In the genomic region with DNA sequence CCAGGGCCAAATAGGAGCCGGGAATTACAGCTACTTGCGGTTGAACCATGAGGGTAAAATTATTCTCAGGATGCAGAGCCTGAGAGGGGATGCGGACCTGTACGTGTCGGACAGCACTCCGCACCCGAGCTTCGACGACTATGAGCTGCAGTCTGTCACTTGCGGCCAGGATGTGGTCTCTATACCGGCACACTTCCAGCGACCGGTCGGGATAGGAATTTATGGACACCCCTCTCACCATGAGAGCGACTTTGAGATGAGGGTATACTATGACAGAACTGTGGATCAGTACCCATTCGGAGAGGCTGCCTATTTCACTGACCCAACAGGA, we compare ENCODE assay signal across 9 mouse cellular contexts. TPM values are rescaled to one million over a fixed set of nuclear protein-coding genes. Genes with fewer than 3 reads are reported as not detected.
DNase-seq lines count a peak whose midpoint lies in the region; ATAC-seq and TF ChIP-seq lines count a peak whose summit lies in the region.
"Had no signal": no experiment of that assay in that cellular context is flagged by ENCODE, and none has a peak within 500 bp of the region (broad histone marks: within the 10 kb centered on the region; RNA-seq: fewer than 3 reads in every experiment).

No protein-coding gene starts in this region.

- peak overlapping the region; percentile 95 for H3K4me3 ChIP-seq in heart, embryonic 16.5 days (ENCODE audit: low read length)
- peak overlapping the region; percentile 68 to 81 for H3K4me3 ChIP-seq in ES-E14 (ENCODE audit: insufficient read depth in 1 of 2, low read depth in 1 of 2, low read length in 2 of 2, poor library complexity in 1 of 2, severe bottlenecking in 1 of 2)
- H3K4me3 ChIP-seq in heart, postnatal 0 days (ENCODE audit: low read depth, low read length): peak overlapping the region; percentile 85
- H3K4me3 ChIP-seq in megakaryocyte, embryonic 14.5 days (replicated peaks): peak overlapping the region; percentile 100

- DNase-seq in heart, adult 8-10 months (ENCODE audit: low spot score): no peak
- no peak for DNase-seq in ES-E14 (ENCODE audit: low read depth, low spot score)
- DNase-seq in heart, postnatal 0 days (ENCODE audit: low spot score): no peak
- no peak for DNase-seq in layer of hippocampus, postnatal 10 days (ENCODE audit: low spot score in 2 of 2)
- DNase-seq in layer of hippocampus, adult 9-10 months (ENCODE audit: low spot score): no peak
- no peak for DNase-seq in layer of hippocampus, adult 18-20 months (ENCODE audit: low spot score in 2 of 2)

- no peak for TF ChIP-seq EP300 in heart, postnatal 0 days (IDR thresholded peaks at IDR 0.05; ENCODE audit: low read depth)

- no peak for ATAC-seq in heart, embryonic 16.5 days (replicated peaks; ENCODE audit: extremely low read depth, insufficient read depth, low FRiP score)
- ATAC-seq in heart, postnatal 0 days (ENCODE audit: insufficient read depth, low read depth): no peak

- WGBS in heart, embryonic 16.5 days: 13% methylated on average over 16 of the region's 16 CpGs
- WGBS in heart, postnatal 0 days: 10% methylated on average over 16 of the region's 16 CpGs

- no peak for TF ChIP-seq CTCF in heart, postnatal 0 days (IDR thresholded peaks at IDR 0.05; ENCODE audit: low read depth)

- H3K4me2 ChIP-seq in heart, embryonic 16.5 days (ENCODE audit: low read depth, low read length): peak overlapping the region; percentile 86
- peak overlapping the region; percentile 90 for H3K4me2 ChIP-seq in heart, postnatal 0 days (ENCODE audit: low read depth, low read length)

- in situ Hi-C loops in ES-E14 (cut with MboI; ENCODE audit: low sequenced_read_pairs in 2 of 2, unreplicated experiment in 2 of 2): no loop called here

- H3K27ac ChIP-seq in heart, embryonic 16.5 days (ENCODE audit: low read length): no peak overlapping the region; the same call in 1 of the 2 replicates
- no peak overlapping the region for H3K27ac ChIP-seq in ES-E14 (ENCODE audit: insufficient read depth, low read depth, low read length, poor library complexity, severe bottlenecking)
- H3K27ac ChIP-seq in heart, postnatal 0 days (ENCODE audit: low read depth): peak overlapping the region; percentile 70; the same call in 1 of the 2 replicates

- H3K27me3 ChIP-seq in heart, embryonic 16.5 days (ENCODE audit: control insufficient read depth, insufficient read depth, low read length): no peaks in the 10 kb centered on the region
- no peaks in the 10 kb centered on the region for H3K27me3 ChIP-seq in heart, postnatal 0 days (ENCODE audit: control insufficient read depth, insufficient read depth, low read length)
- no peaks in the 10 kb centered on the region for H3K27me3 ChIP-seq in megakaryocyte, embryonic 14.5 days (replicated peaks)

- H3K36me3 ChIP-seq in heart, embryonic 16.5 days (ENCODE audit: control insufficient read depth, insufficient read depth): peaks cover 4% of the 10 kb centered on the region; the same call in 1 of the 2 replicates
- peaks cover 1% of the 10 kb centered on the region for H3K36me3 ChIP-seq in ES-E14 (ENCODE audit: control insufficient read depth, insufficient read depth, low read length, poor library complexity, severe bottlenecking)
- peaks cover 19% of the 10 kb centered on the region for H3K36me3 ChIP-seq in heart, postnatal 0 days (replicated peaks; ENCODE audit: control insufficient read depth, insufficient read depth, low read length)
- peaks cover 44% of the 10 kb centered on the region for H3K36me3 ChIP-seq in megakaryocyte, embryonic 14.5 days (replicated peaks; ENCODE audit: low read length)

- H3K9me3 ChIP-seq in heart, embryonic 16.5 days (replicated peaks; ENCODE audit: control insufficient read depth, low read length): no peaks in the 10 kb centered on the region
- no peaks in the 10 kb centered on the region for H3K9me3 ChIP-seq in ES-E14 (ENCODE audit: control insufficient read depth, insufficient read depth, low read depth, low read length)
- H3K9me3 ChIP-seq in heart, postnatal 0 days (replicated peaks; ENCODE audit: control insufficient read depth, low read length): no peaks in the 10 kb centered on the region
- no peaks in the 10 kb centered on the region for H3K9me3 ChIP-seq in megakaryocyte, embryonic 14.5 days

- peak overlapping the region; percentile 92 for H3K9ac ChIP-seq in heart, embryonic 16.5 days (ENCODE audit: low read length)
- peak overlapping the region; percentile 82 for H3K9ac ChIP-seq in ES-E14 (ENCODE audit: insufficient read depth, low read depth, low read length, poor library complexity, severe bottlenecking)
- H3K9ac ChIP-seq in heart, postnatal 0 days (replicated peaks; ENCODE audit: low read depth, low read length): peak overlapping the region; percentile 82

- H3K4me1 ChIP-seq in heart, embryonic 16.5 days (ENCODE audit: control insufficient read depth, insufficient read depth, low read length): peaks cover 19% of the 10 kb centered on the region
- peaks cover 3 to 4% of the 10 kb centered on the region in 2 experiments; a peak in 3 of 4 replicates for H3K4me1 ChIP-seq in ES-E14 (ENCODE audit: control insufficient read depth in 2 of 2, insufficient read depth in 2 of 2, low read length in 2 of 2, poor library complexity in 1 of 2)
- H3K4me1 ChIP-seq in heart, postnatal 0 days (ENCODE audit: control insufficient read depth, insufficient read depth): peaks cover 7% of the 10 kb centered on the region
- H3K4me1 ChIP-seq in megakaryocyte, embryonic 14.5 days: peaks cover 37% of the 10 kb centered on the region

TF ChIP-seq in ES-E14, 5 proteins besides CTCF, POLR2A, EP300 and RAD21:
- TF ChIP-seq ZC3H11A (IDR thresholded peaks at IDR 0.05; ENCODE audit: borderline replicate concordance, low read depth, low read length): no peak

RNA-seq across cellular contexts. Expression of a gene that starts 0.7 kb away (rescaled TPM):
- polyA plus RNA-seq in heart, embryonic 16.5 days (2015; fragmentation: Nextera tagmentation; extraction: Ambion mirVana): 28.8 and 30.2 TPM in 2 replicates
- 10 to 100 TPM; 10.5 to 11.9 (median 11.0) TPM for total RNA-seq in heart, adult 8-10 months (2022)
- total RNA-seq in ES-E14 (2012; rRNA removed): 29.7 and 34.7 TPM in 2 replicates
- 15.7 and 20.1 TPM in 2 replicates for total RNA-seq in heart, postnatal 0 days (2014; rRNA removed; ENCODE audit: low replicate concordance)
- 23.4 and 24.3 TPM in 2 replicates for polyA plus RNA-seq in heart, postnatal 0 days (2015; fragmentation: Nextera tagmentation; extraction: Ambion mirVana)
- polyA plus RNA-seq in megakaryocyte, embryonic 14.5 days (2012; ENCODE audit: insufficient read depth, low replicate concordance): 2.3 and 3.1 TPM in 2 replicates
- total RNA-seq in layer of hippocampus, postnatal 10 days (2021): 10 to 100 TPM; 19.7 to 21.6 TPM
- 10 to 100 TPM; 12.7 to 15.3 TPM for total RNA-seq in layer of hippocampus, adult 18-20 months (2021)

RNA-seq across cellular contexts. Expression of a gene that starts 0.7 kb away (rescaled TPM):
- polyA plus RNA-seq in heart, embryonic 16.5 days (2015; fragmentation: Nextera tagmentation; extraction: Ambion mirVana): 3.0 and 3.5 TPM in 2 replicates
- 1 to 10 TPM in 2 of 4 experiments, under 1 TPM in 2; 0.54 to 1.5 (median 1.0) TPM for total RNA-seq in heart, adult 8-10 months (2022)
- total RNA-seq in ES-E14 (2012; rRNA removed): 1.9 and 2.0 TPM in 2 replicates
- total RNA-seq in heart, postnatal 0 days (2014; rRNA removed; ENCODE audit: low replicate concordance): 0.46 and 0.66 TPM in 2 replicates
- polyA plus RNA-seq in heart, postnatal 0 days (2015; fragmentation: Nextera tagmentation; extraction: Ambion mirVana): 4.7 and 4.9 TPM in 2 replicates
- 8.6 and 15.6 TPM in 2 replicates for polyA plus RNA-seq in megakaryocyte, embryonic 14.5 days (2012; ENCODE audit: insufficient read depth, low replicate concordance)
- 1 to 10 TPM; 5.9 to 6.1 TPM for total RNA-seq in layer of hippocampus, postnatal 10 days (2021)
- total RNA-seq in layer of hippocampus, adult 18-20 months (2021): 1 to 10 TPM; 3.1 to 3.7 TPM
- total RNA-seq: neutrophil, adult 5-6 weeks had no signal

RNA-seq across cellular contexts. Expression of a gene that starts 17.4 kb away (rescaled TPM):
- polyA plus RNA-seq in heart, embryonic 16.5 days (2015; fragmentation: Nextera tagmentation; extraction: Ambion mirVana): 27.2 TPM in 2 replicates
- total RNA-seq in heart, adult 8-10 months (2022): 10 to 100 TPM; 45.6 to 49.7 (median 47.5) TPM
- 56.4 and 65.6 TPM in 2 replicates for total RNA-seq in ES-E14 (2012; rRNA removed)
- 33.9 and 41.0 TPM in 2 replicates for total RNA-seq in heart, postnatal 0 days (2014; rRNA removed; ENCODE audit: low replicate concordance)
- 17.2 and 18.2 TPM in 2 replicates for polyA plus RNA-seq in heart, postnatal 0 days (2015; fragmentation: Nextera tagmentation; extraction: Ambion mirVana)
- 8.6 and 36.4 TPM in 2 replicates for polyA plus RNA-seq in megakaryocyte, embryonic 14.5 days (2012; ENCODE audit: insufficient read depth, low replicate concordance)
- total RNA-seq in layer of hippocampus, postnatal 10 days (2021): 10 to 100 TPM; 66.8 to 70.0 TPM
- 10 to 100 TPM; 52.4 to 54.7 TPM for total RNA-seq in layer of hippocampus, adult 18-20 months (2021)

RNA-seq across cellular contexts. Expression of a gene that starts 34.6 kb away (rescaled TPM):
- 6.3 and 6.4 TPM in 2 replicates for polyA plus RNA-seq in heart, embryonic 16.5 days (2015; fragmentation: Nextera tagmentation; extraction: Ambion mirVana)
- 1 to 10 TPM; 1.7 to 2.8 (median 2.5) TPM for total RNA-seq in heart, adult 8-10 months (2022)
- 39.7 and 41.3 TPM in 2 replicates for total RNA-seq in ES-E14 (2012; rRNA removed)
- 1.5 and 13.4 TPM in 2 replicates for total RNA-seq in heart, postnatal 0 days (2014; rRNA removed; ENCODE audit: low replicate concordance)
- 5.9 and 7.3 TPM in 2 replicates for polyA plus RNA-seq in heart, postnatal 0 days (2015; fragmentation: Nextera tagmentation; extraction: Ambion mirVana)
- polyA plus RNA-seq in megakaryocyte, embryonic 14.5 days (2012; ENCODE audit: insufficient read depth, low replicate concordance): 1.2 and 2.3 TPM in 2 replicates
- total RNA-seq in layer of hippocampus, postnatal 10 days (2021): 1 to 10 TPM; 6.1 to 7.7 TPM
- total RNA-seq in layer of hippocampus, adult 18-20 months (2021): 1 to 10 TPM; 6.4 to 6.5 TPM

RNA-seq across cellular contexts. Expression of a gene that starts 34.9 kb away (rescaled TPM):
- polyA plus RNA-seq in heart, embryonic 16.5 days (2015; fragmentation: Nextera tagmentation; extraction: Ambion mirVana): 2.1 TPM in 1 of 2 replicates, not detected in the other
- total RNA-seq in heart, adult 8-10 months (2022): under 1 TPM in 1 of 4 experiments, not detected in 3; 0.75 TPM
- 0.45 and 0.95 TPM in 2 replicates for total RNA-seq in ES-E14 (2012; rRNA removed)
- not detected in 2 replicates for total RNA-seq in heart, postnatal 0 days (2014; rRNA removed; ENCODE audit: low replicate concordance)
- 1.2 TPM in 1 of 2 replicates, not detected in the other for polyA plus RNA-seq in heart, postnatal 0 days (2015; fragmentation: Nextera tagmentation; extraction: Ambion mirVana)
- not detected in 2 replicates for polyA plus RNA-seq in megakaryocyte, embryonic 14.5 days (2012; ENCODE audit: insufficient read depth, low replicate concordance)
- total RNA-seq in layer of hippocampus, postnatal 10 days (2021): not detected
- 1 to 10 TPM in 1 of 2 experiments, not detected in 1; 1.5 TPM for total RNA-seq in layer of hippocampus, adult 18-20 months (2021)
- total RNA-seq: neutrophil, adult 5-6 weeks had no signal
